Mouse (Mus musculus) megakaryocyte, adult 5-6 weeks (primary cell): Measurements from ENCODE around the gene Pcnp. TPM values are rescaled to one million over a fixed set of nuclear protein-coding genes. Genes with fewer than 3 reads are reported as not detected.
"Not testable (repeated sequence)": the region's sequence is repeated elsewhere in the genome, so short reads cannot be mapped to it uniquely, and the experiment has no call there.

ENCODE experiments used
- ATAC-seq: 2 replicates; pipeline ENCODE4 v1.8.0; 2016; ENCODE audit warnings: mild to moderate bottlenecking, inconsistent platforms; ENCODE audit not compliant: poor library complexity, severe bottlenecking
- total RNA-seq, 2 experiments: library from RNA; stranded (forward) in 1 of 2; stranded (reverse) in 1 of 2; fragments of 153-499, 151-499 nt in 1 of 2; fragments of 221-1000, 200-1000 nt in 1 of 2; gene quantifications; 2 replicates each; pipeline versions ENCODE4 v1.2.3 to v1.2.4; 2015 to 2017

The Pcnp gene
- total RNA-seq, 2 experiments from 2014 or later, result 85.2 to 104 TPM

- no peak for ATAC-seq
Measured at GRCm38 (mm10) chr16:55971735-55972615, 57.6 kb downstream of the Pcnp start.

GRCm38 (mm10) chr16:55970416-55970815 lies 59.1 kb downstream of the Pcnp start:
- ATAC-seq, result no peak

GRCm38 (mm10) chr16:55969147-55969546 lies 60.4 kb downstream of the Pcnp start:
- ATAC-seq, result no peak

- no peak for ATAC-seq
Measured at GRCm38 (mm10) chr16:55967221-55967620, 62.3 kb downstream of the Pcnp start.

- peak; percentile 95 for ATAC-seq
Measured at GRCm38 (mm10) chr16:55966212-55966871, 63.2 kb downstream of the Pcnp start, which contains the start of gene Rpl24. Gene Rpl24 (plus strand): TSS chr16:55966275.

- peak; percentile 55 for ATAC-seq
Measured at GRCm38 (mm10) chr16:55964126-55964949, 65.2 kb downstream of the Pcnp start.

- ATAC-seq, result not testable (repeated sequence)
Measured at GRCm38 (mm10) chr16:55963068-55963467, 66.5 kb downstream of the Pcnp start.

Other genes starting within 250 kb of the Pcnp start
- gene Nfkbiz, start 190.8 kb downstream of the Pcnp start, total RNA-seq (2015), result 33.3 and 44.9 TPM in 2 replicates
- gene Nfkbiz, start 190.8 kb downstream of the Pcnp start, total RNA-seq (2017), result 31.2 and 32.7 TPM in 2 replicates
- 1.4 and 2.1 TPM in 2 replicates for gene Nxpe3, start 134.5 kb downstream of the Pcnp start, total RNA-seq (2015)
- 2.4 and 2.8 TPM in 2 replicates for gene Nxpe3, start 134.5 kb downstream of the Pcnp start, total RNA-seq (2017)
- 3.4 and 5.4 TPM in 2 replicates for gene Cep97, start 94.9 kb downstream of the Pcnp start, total RNA-seq (2015)
- 3.0 and 7.4 TPM in 2 replicates for gene Cep97, start 94.9 kb downstream of the Pcnp start, total RNA-seq (2017)
- 891 and 940 TPM in 2 replicates for gene Rpl24, start 63.5 kb downstream of the Pcnp start, total RNA-seq (2015)
- gene Rpl24, start 63.5 kb downstream of the Pcnp start, total RNA-seq (2017), result 1,387 and 1,407 TPM in 2 replicates
- gene Zbtb11, start 55.9 kb downstream of the Pcnp start, total RNA-seq (2015), result 14.9 and 18.9 TPM in 2 replicates
- 25.0 TPM in 2 replicates for gene Zbtb11, start 55.9 kb downstream of the Pcnp start, total RNA-seq (2017)
- 14.4 and 15.1 TPM in 2 replicates for gene Trmt10c, start 8.1 kb upstream of the Pcnp start, total RNA-seq (2015)
- gene Trmt10c, start 8.1 kb upstream of the Pcnp start, total RNA-seq (2017), result 20.2 and 20.9 TPM in 2 replicates
- gene Senp7, start 18.6 kb upstream of the Pcnp start, total RNA-seq (2015), result 25.8 and 31.5 TPM in 2 replicates
- 28.8 and 33.0 TPM in 2 replicates for gene Senp7, start 18.6 kb upstream of the Pcnp start, total RNA-seq (2017)
- gene Impg2, start 174.6 kb upstream of the Pcnp start, total RNA-seq (2015), result 0.07 and 0.09 TPM in 2 replicates
- 0.07 and 0.12 TPM in 2 replicates for gene Impg2, start 174.6 kb upstream of the Pcnp start, total RNA-seq (2017)